Mouse (Mus musculus) stomach, postnatal 0 days (tissue): ENCODE measurements around the gene Sap30bp.

Experiments used
- CTCF ChIP-seq: IDR thresholded peaks from 2 replicates; pipeline ENCODE4 v1.5.1; 2016; ENCODE audit warnings: antibody characterized with exemption, low read depth, mild to moderate bottlenecking, moderate library complexity
- EP300 ChIP-seq: optimal IDR thresholded peaks from 2 replicates; pipeline ENCODE3; 2016; ENCODE audit warnings: antibody characterized with exemption

DNA sequence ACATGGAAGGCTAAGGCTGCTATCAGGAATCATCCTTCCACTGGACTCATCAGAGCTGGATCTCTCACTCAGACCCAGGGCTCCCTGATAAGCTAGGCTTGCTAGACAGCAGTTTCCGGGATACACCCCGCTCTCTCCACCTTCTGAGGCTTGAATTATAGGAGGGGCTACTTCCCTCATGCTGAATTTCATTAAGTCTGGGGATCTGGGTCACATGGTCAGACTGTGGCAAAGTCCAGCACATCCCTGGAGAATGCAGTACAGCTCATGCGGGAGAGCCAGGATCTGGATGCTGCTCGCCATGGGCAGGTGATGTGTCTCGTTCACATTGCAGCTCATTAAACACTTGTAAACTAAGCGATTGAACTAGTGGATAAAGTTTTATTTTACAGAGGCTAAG, 37.9 kb downstream of the Sap30bp start:
- TF ChIP-seq CTCF (no peak), EP300 (no peak)
